Mouse (Mus musculus): ENCODE results near the gene Taar3.
A peak's percentile ranks its signal among the peaks of the same experiment; 100 is the strongest.

Taar3 gene

GRCm38 (mm10) chr10:23949508-23950005 lies at the start of gene Taar3:
Taar3 (plus strand) TSS chr10:23949558.
- DNase-seq (ENCODE audit: low spot score in 2 of 2) = no peak

- no peak for DNase-seq (ENCODE audit: low spot score in 2 of 2)
These were observed 48.2 kb upstream of the Taar3 start for GRCm38 (mm10) chr10:23901119-23901518.

GRCm38 (mm10) chr10:23905661-23906060 lies 43.7 kb upstream of the Taar3 start:
- no peak for DNase-seq (ENCODE audit: low spot score in 2 of 2)

- DNase-seq (ENCODE audit: low spot score in 2 of 2) = no peak
These were observed 29.3 kb upstream of the Taar3 start, which contains the start of gene Taar1 for GRCm38 (mm10) chr10:23920056-23920455. Taar1 (plus strand) TSS chr10:23920356.

GRCm38 (mm10) chr10:23922468-23922867 lies 26.9 kb upstream of the Taar3 start:
- no peak for DNase-seq (ENCODE audit: low spot score in 2 of 2)

- DNase-seq (ENCODE audit: low spot score in 2 of 2) = no peak
These were observed 25.4 kb upstream of the Taar3 start for GRCm38 (mm10) chr10:23923941-23924340.

- no peak for DNase-seq (ENCODE audit: low spot score in 2 of 2)
These were observed 11.7 kb upstream of the Taar3 start for GRCm38 (mm10) chr10:23937613-23938012.

- no peak for DNase-seq (ENCODE audit: low spot score in 2 of 2)
These were observed 11.0 kb upstream of the Taar3 start, which contains the start of gene Taar2 for GRCm38 (mm10) chr10:23938312-23938711. Taar2 (plus strand) TSS chr10:23938572.

GRCm38 (mm10) chr10:23942465-23942864 lies 6.9 kb upstream of the Taar3 start:
- no peak for DNase-seq (ENCODE audit: low spot score in 2 of 2)

- DNase-seq (ENCODE audit: low spot score in 2 of 2) = no peak
These were observed 1.3 kb upstream of the Taar3 start for GRCm38 (mm10) chr10:23948026-23948425.

GRCm38 (mm10) chr10:23951714-23952113 lies 2.4 kb downstream of the Taar3 start:
- no peak for DNase-seq (ENCODE audit: low spot score in 2 of 2)

- DNase-seq (ENCODE audit: low spot score in 2 of 2) = no peak
These were observed 9.7 kb downstream of the Taar3 start for GRCm38 (mm10) chr10:23959071-23959470.

GRCm38 (mm10) chr10:23960444-23960915 lies 11.1 kb downstream of the Taar3 start, which contains the start of gene Taar4:
Taar4 (plus strand) TSS chr10:23960494.
- no peak for DNase-seq (ENCODE audit: low spot score in 2 of 2)

GRCm38 (mm10) chr10:23963444-23963843 lies 14.1 kb downstream of the Taar3 start:
- DNase-seq (ENCODE audit: low spot score in 2 of 2) = no peak

- no peak for DNase-seq (ENCODE audit: low spot score in 2 of 2)
These were observed 15.7 kb downstream of the Taar3 start for GRCm38 (mm10) chr10:23964921-23965610.

- DNase-seq (ENCODE audit: low spot score in 2 of 2) = no peak
These were observed 21.4 kb downstream of the Taar3 start, which contains the start of gene Taar5 for GRCm38 (mm10) chr10:23970656-23971165. Taar5 (plus strand) TSS chr10:23970706.

GRCm38 (mm10) chr10:23971256-23971655 lies 21.9 kb downstream of the Taar3 start:
- DNase-seq (ENCODE audit: low spot score in 2 of 2) = no peak

GRCm38 (mm10) chr10:23977958-23978357 lies 28.6 kb downstream of the Taar3 start:
- DNase-seq (ENCODE audit: low spot score in 2 of 2) = no peak

- peak in 1 of 2 experiments; percentile 54 for DNase-seq (ENCODE audit: low spot score in 2 of 2)
These were observed 29.7 kb downstream of the Taar3 start for GRCm38 (mm10) chr10:23978901-23979705.

- no peak for DNase-seq (ENCODE audit: low spot score in 2 of 2)
These were observed 36.2 kb downstream of the Taar3 start, which contains the start of gene Taar6 for GRCm38 (mm10) chr10:23985546-23985945. Taar6 (minus strand) TSS chr10:23985646.

- DNase-seq (ENCODE audit: low spot score in 2 of 2) = no peak
These were observed 37.1 kb downstream of the Taar3 start for GRCm38 (mm10) chr10:23986419-23986818.

GRCm38 (mm10) chr10:23993381-23993780 lies 44.0 kb downstream of the Taar3 start, which contains the start of gene Taar7a:
Taar7a (minus strand) TSS chr10:23993481.
- DNase-seq (ENCODE audit: low spot score in 2 of 2) = no peak

All from urinary bladder, postnatal 4 days (tissue).